Mouse (Mus musculus) left cerebral cortex, adult 2 months (tissue): ENCODE measurements around the gene Isy1. TPM values are rescaled to one million over a fixed set of nuclear protein-coding genes. Genes with fewer than 3 reads are reported as not detected.
"Not testable (repeated sequence)": the region's sequence is repeated elsewhere in the genome, so short reads cannot be mapped to it uniquely, and the experiment has no call there.

Experiments
- DNase-seq, 2 experiments: peaks; one replicate each; pipeline ENCODE4 v3.0.0; 2021 to 2022; ENCODE audit warnings: low spot score in 2 of 2, mixed read lengths in 1 of 2; ENCODE audit errors: extremely low spot score in 1 of 2
- H3K27ac ChIP-seq: fragments of 200-600 bp; 2 replicates; pipeline ENCODE4 v1.8.1; 2022
- H3K4me3 ChIP-seq: fragments of 200-600 bp; 2 replicates; pipeline ENCODE4 v1.8.1; 2022
- CTCF ChIP-seq: fragments of 200-600 bp; IDR thresholded peaks from 2 replicates; pipeline ENCODE4 v1.8.1; 2022; ENCODE audit warnings: antibody characterized with exemption, mild to moderate bottlenecking, moderate library complexity
- intact Hi-C: fragments of 180-260 bp; cut with DNase I; formaldehyde crosslinking; loops from one replicate; pipeline ENCODE4 v1.15.1; 2025
- total RNA-seq, 2 experiments: library from RNA; stranded (reverse); gene quantifications; 2 replicates each; pipeline ENCODE4 v1.2.3; 2021

Gene Isy1
- total RNA-seq, 2 experiments from 2014 or later, result 35.8 to 40.6 TPM

GRCm38 (mm10) chr6:87780546-87781301 lies 57.9 kb downstream of the Isy1 start:
- no peak for DNase-seq
- TF ChIP-seq CTCF, result no peak
- Histone ChIP-seq H3K27ac (no peak overlapping the region), H3K4me3 (no peak overlapping the region)
- intact Hi-C loops, result no loop called here

DNA sequence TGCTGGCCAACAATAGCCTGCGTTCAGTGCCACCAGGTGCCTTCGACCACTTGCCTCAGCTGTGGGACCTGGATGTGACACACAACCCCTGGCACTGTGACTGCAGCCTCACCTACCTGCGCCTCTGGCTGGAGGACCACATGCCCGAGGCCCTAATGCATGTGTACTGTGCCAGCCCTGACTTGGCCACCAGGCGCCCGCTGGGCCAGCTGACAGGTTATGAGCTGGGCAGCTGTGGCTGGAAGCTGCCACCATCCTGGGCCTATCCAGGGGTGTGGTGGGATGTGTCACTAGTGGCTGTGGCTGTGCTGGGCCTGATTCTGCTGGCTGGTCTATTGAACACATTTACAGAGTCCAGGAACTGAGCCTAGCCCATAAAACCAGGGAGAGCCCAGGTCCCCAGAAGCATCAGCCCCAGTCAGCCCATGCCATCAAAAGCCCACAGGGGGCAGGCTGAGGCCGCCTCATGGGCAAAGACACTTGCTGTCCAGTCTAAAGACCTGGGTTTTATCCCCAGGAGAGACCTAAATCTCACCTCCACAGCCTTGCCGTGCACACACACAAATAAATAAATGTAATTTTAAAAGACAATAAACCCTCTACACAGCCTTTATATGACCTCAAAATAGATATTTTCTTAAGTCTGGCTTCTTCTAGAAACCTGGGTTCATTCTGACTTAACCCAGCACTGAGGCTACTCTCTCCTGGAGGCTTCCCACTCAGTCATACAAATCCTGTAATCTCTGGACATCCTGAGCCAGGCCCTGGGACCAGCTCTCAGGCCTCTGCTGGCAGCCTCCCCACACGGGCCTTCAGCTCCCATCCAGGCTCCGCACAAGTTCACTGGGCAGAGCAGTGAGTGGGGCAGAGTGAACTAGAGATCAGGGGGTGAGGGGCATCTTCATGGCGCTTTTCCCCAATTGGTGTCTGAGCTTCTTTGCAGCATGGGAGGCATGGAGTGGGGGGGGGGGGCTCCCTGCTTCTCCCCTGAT lies 59.1 kb downstream of the Isy1 start:
- peak; percentile 23 for TF ChIP-seq CTCF
- H3K27ac ChIP-seq, result no peak overlapping the region
- intact Hi-C loops, result no loop called here
- H3K4me3 ChIP-seq, result no peak overlapping the region
- DNase-seq, result no peak

DNA sequence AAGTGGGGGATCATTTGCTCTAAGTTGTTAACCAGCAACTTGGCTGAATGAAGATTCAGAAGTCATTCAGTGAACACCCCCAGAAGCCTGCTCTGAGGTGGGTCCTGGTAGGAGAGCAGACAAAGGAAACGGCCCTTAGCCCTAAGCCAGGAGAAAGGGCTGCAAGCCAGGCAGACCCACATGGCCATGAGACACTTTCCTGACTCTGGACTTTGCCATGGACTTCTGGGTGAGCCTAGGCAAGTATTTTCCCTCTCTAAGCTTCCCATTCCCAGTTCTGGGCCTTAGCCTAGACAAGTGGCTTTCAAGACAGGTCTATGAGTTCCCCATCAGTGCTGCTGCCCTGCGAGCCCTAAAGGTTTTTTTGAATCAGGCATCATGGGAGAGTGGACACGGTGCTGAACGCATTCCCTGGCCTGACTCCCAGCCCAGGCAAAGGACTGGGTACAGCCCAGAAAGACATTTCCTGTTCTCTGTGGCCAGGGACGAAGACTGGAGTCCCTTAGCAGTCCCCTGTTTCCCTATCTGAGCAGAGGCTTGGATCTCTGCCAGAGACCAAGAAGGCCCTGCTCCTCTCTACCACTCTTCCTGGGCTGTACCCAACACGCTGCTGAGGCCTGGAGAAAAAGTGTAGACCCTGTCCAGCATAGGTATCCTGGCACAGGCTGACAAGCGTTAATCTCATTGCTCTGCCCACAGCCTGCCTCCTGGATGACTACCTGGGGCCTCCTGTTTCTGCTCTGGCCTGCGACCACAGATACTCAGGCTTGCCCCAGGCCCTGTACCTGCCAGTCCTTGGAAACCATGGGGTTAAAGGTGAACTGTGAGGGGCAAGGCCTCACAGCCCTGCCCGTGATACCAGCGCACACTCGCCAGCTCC lies 60.1 kb downstream of the Isy1 start:
- no peak for TF ChIP-seq CTCF
- intact Hi-C loops, result no loop called here
- no peak overlapping the region for H3K27ac ChIP-seq
- no peak overlapping the region for H3K4me3 ChIP-seq
- no peak for DNase-seq

DNA sequence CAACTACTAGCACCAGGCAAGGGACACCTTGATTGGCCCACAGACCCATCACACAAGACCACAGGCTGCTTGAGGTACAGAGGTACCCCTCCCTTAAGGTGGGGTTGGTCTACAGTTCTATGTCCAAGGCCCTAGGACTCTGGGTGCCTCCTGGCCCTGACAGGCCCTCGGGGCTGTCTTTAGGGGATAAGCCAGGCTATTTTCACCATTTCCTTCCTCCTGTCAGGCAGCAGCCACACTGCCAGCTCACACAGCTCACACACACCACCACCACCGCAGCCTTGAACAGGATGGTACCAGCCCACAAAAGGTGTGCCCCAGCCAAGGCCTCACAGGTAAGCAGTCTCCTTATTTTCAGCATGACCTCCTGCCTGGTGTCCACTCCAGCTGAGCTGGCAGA lies 60.8 kb downstream of the Isy1 start, which contains the start of gene Gp9:
TSS of gene Gp9 (plus strand) at position 231 of the 400 bp plus-strand sequence.
- no peak for DNase-seq
- Histone ChIP-seq H3K27ac (no peak within 1 kb of the TSS), H3K4me3 (no peak within 1 kb of the TSS)
- intact Hi-C loops, result no loop called here
- no peak for TF ChIP-seq CTCF

DNA sequence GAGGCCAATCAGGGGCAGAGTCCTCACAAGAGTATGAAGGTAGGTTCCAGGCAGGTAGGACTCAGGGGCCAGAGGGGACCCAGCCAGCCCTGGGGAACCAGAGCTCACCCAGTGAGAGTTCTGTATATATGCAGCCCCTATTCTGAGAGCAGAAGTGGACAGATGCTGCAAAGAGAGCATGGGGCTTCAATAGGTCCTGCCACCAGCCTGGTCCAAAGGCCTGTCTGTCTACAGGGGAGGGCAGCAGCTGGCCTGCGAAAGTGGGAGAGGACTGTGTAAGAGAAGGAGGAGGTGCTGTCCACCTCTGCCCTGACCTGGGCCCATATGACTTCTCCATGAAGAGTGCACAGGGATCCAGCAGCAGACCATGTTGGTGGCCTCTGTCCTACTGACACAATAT lies 61.9 kb downstream of the Isy1 start:
- DNase-seq, result no peak
- no peak overlapping the region for H3K27ac ChIP-seq
- no peak overlapping the region for H3K4me3 ChIP-seq
- TF ChIP-seq CTCF, result no peak
- intact Hi-C loops, result no loop called here

DNA sequence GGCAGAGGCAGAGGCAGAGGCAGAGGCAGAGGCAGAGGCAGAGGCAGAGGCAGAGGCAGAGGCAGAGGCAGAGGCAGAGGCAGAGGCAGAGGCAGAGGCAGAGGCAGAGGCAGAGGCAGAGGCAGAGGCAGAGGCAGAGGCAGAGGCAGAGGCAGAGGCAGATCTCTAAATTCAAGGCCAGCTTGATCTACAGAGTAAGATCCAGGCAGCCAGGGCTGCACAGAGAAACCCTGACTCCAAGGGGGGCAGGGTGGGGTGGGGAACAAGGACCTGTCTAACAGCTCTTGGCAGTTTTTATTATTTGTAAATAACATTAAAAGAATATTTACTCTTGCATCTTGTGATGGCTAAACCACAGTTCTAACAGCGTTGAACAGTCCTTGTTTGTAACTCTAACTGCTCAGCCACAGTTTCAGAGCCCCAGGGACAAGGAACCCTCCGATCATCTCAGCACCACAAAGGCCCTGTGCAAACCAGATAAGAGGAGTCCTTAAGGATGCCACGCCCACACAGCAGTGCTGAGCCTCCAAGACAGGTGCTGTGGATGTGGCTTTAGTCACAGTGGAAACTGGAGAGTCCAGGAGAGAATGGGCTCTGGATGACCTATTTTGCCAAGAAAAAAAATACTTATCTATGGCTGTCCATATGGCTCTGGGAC lies 62.9 kb downstream of the Isy1 start:
- TF ChIP-seq CTCF, result no peak
- no peak for DNase-seq
- intact Hi-C loops, result no loop called here
- Histone ChIP-seq H3K4me3 (no peak overlapping the region), H3K27ac (no peak overlapping the region)

DNA sequence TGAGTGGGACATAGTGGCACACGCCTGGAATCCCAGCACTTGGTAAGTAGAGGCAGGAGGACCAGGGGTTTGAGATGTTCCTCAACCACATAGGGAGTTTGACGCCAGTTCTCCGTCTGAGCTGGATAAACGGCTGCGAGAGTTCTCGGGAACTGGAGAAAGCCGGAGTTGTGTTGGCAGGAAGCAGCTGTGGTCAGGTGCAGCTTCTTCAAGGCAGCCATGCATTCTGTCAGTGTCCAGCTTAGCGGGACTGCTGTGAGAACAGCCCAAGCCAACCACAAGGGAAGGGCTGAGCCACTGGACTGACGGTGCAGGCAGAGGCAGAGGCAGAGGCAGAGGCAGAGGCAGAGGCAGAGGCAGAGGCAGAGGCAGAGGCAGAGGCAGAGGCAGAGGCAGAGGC lies 63.7 kb downstream of the Isy1 start:
- no peak overlapping the region for H3K4me3 ChIP-seq
- DNase-seq, result no peak
- intact Hi-C loops, result no loop called here
- H3K27ac ChIP-seq, result no peak overlapping the region
- no peak for TF ChIP-seq CTCF

DNA sequence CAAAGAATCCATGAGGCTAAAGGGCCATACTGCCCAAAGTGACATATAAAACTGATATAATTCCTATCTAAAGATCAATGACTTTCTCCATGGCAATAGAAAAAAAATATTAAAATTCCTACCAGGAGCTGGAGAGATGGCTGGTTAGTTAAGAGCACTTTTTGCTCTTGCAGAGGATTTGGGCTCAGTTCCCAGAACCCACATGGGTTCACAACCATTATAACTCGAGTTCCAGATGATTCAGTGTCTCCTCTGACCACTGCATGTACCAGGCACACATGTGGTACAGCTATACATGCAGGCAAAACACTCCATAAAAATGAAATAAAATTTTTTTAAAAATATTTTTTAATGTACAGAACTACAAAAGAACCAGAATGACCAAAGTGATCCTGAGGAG lies 64.1 kb downstream of the Isy1 start:
- Histone ChIP-seq H3K4me3 (no peak overlapping the region), H3K27ac (no peak overlapping the region)
- intact Hi-C loops, result no loop called here
- DNase-seq, result no peak
- TF ChIP-seq CTCF, result no peak

DNA sequence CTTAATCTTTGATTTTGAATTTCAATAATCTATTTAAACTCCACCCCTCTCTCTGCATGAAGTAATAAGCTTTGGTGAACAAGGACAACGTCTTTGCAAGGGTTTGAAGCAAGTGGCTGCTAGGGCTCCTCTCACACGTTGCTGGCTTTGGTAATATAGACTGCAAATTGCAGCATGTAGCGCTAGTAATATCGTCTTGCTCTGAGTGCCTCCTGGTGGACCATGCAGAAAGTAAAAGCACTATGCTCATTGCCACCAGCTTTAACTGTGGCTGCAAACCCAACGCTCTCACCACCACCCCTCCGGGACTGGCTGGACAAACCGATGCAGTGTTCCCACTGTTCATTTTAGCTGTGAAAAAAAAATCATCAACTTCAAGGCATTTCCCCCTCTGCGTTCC lies 68.0 kb downstream of the Isy1 start:
- H3K27ac ChIP-seq, result no peak overlapping the region
- H3K4me3 ChIP-seq, result no peak overlapping the region
- TF ChIP-seq CTCF, result peak; percentile 38
- DNase-seq, result no peak
- intact Hi-C loops, result no loop called here

DNA sequence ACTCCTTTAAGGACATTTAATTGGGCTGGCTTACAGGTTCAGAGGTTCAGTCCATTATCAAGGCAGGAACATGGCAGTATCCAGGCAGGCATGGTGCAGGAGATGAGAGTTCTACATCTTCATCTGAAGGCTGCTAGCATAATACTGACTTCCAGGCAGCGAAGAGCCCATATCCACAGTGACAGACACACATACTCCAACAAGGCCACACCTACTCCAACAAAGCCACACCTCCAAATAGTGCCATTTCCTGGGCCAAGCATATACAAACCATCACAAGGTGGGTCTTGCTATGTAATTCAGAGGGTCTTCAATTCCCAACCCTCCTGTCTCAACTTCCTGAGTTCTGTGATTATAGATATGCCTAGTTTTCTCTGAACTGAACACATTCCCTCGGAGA lies 74.3 kb downstream of the Isy1 start:
- intact Hi-C loops, result not testable (repeated sequence)

More for the DNA sequence above, 74.3 kb downstream of the Isy1 start:
- not testable (repeated sequence) for H3K4me3 ChIP-seq, H3K27ac ChIP-seq, DNase-seq

Other genes starting within 250 kb of the Isy1 start
- gene Prokr1, start 248.1 kb downstream of the Isy1 start, total RNA-seq, result under 1 TPM; 0.18 to 0.33 TPM
- 10 to 100 TPM in 1 of 2 experiments, 1 to 10 TPM in 1; 9.1 to 10.2 TPM for gene Aplf, start 166.6 kb downstream of the Isy1 start, total RNA-seq
- gene Efcc1, start 107.9 kb downstream of the Isy1 start, total RNA-seq, result 1 to 10 TPM; 4.5 to 4.8 TPM
- 1 to 10 TPM in 1 of 2 experiments, under 1 TPM in 1; 0.54 to 1.4 TPM for gene Gp9, start 60.7 kb downstream of the Isy1 start, total RNA-seq
- 10 to 100 TPM; 14.4 to 14.7 TPM for gene Rab43, start 26.6 kb downstream of the Isy1 start, total RNA-seq
- 1 to 10 TPM; 2.7 to 3.5 TPM for gene Gm45140, start 3.0 kb downstream of the Isy1 start, total RNA-seq
- gene Cnbp, start 12.3 kb upstream of the Isy1 start, total RNA-seq, result 100 to 1,000 TPM; 255 to 275 TPM
- 100 to 1,000 TPM; 232 TPM for gene Copg1, start 49.0 kb upstream of the Isy1 start, total RNA-seq
- gene Hmces, start 75.1 kb upstream of the Isy1 start, total RNA-seq, result 10 to 100 TPM; 27.5 to 28.6 TPM
- gene H1fx, start 142.8 kb upstream of the Isy1 start, total RNA-seq, result 10 to 100 TPM; 56.4 to 66.3 TPM
- gene Rab7, start 206.5 kb upstream of the Isy1 start, total RNA-seq, result 100 to 1,000 TPM; 314 to 317 TPM
- 100 to 1,000 TPM; 172 to 184 TPM for gene Rpn1, start 245.7 kb upstream of the Isy1 start, total RNA-seq